Mouse (Mus musculus) spleen, postnatal 4 days (tissue): ENCODE results near the gene Tmem109.

ENCODE experiments used
- DNase-seq, 2 experiments: peaks; one replicate each; pipeline ENCODE4 v3.0.0; 2022; ENCODE audit warnings: low spot score in 2 of 2

Gene Tmem109

DNA sequence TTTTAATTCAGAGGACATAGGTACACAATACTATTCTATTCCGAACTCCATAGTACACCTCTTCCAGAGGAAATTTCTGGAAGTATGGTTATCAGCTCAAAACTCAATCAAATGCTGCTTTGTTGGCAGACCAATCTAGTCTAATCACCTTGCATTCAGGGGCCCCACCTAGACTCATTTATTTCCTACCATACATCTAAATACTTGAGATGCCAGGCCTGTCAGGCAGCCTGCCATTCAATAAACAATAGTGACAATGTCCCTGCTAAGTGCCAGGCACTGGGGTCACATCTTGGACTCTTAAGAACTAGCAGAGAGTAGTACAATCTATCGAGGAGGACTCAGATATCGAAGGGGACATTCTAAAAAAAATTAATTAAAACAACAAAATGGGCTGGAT is 10.4 kb upstream of the Tmem109 start:
- DNase-seq, result no peak

DNA sequence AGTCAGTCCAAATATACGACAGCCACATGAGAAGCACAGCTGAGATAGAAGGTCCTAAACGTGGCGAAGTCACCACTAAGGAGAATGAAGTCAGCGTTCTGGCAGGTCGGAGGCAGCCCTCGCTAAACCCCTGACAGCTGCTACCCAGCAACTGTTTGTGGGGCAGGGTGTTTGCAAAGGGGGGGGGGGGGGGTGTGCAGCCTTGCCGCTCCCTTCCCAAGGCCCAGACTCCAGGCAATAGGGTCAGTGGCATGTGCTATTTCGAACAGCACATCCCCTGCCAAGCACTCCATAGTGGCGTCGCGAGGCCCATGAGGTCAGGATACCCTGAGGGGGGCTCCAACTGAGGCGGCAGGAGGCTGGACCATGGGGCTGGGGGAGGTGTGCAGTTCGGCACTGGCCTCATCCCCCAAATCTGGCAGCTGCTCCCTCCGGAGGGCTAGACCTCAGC is 801 bp downstream of the Tmem109 start:
- no peak for DNase-seq

DNA sequence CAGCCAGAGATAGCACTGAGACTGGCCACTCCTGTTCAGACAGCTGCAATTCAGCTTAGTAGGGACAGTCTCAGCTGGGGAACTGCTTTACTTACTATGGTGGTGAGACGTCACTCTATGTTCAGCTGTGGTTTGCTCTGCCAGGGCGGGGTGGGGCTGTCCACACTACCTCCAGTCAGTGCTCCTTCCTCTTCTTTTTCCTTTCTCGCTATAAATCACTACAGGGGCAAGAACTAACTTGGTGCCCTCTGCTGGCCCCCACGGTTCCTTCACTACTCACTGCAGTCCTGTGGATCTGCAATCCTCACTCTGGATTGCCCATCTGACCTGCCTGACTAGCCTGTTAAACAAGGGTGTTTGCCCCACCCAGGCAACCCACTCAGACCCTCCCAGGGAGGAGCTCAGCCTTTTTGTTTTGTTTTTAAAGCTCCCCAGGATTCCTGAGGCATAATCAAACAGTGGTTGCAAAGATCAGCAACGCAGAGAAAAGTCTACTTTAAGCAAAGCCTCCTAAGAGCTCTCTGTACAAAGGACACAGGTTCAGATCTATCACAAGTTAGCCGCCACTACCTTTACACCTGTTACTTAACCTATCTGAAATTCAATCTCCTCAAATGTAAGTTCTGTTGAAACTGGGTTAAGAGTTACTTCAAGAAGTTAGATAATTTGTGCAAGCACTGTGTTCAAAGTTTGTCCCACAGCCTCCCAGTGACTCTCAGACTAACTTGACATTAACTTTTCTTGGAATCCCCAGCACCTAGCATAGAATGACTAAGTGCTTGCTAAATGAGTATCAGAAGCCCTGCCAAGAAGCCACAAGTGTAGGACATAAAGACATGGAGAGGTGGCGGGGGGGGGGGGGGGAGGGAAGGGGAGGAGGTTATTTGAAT is 1.5 kb downstream of the Tmem109 start:
- DNase-seq, result peak; percentile 65 to 76

DNA sequence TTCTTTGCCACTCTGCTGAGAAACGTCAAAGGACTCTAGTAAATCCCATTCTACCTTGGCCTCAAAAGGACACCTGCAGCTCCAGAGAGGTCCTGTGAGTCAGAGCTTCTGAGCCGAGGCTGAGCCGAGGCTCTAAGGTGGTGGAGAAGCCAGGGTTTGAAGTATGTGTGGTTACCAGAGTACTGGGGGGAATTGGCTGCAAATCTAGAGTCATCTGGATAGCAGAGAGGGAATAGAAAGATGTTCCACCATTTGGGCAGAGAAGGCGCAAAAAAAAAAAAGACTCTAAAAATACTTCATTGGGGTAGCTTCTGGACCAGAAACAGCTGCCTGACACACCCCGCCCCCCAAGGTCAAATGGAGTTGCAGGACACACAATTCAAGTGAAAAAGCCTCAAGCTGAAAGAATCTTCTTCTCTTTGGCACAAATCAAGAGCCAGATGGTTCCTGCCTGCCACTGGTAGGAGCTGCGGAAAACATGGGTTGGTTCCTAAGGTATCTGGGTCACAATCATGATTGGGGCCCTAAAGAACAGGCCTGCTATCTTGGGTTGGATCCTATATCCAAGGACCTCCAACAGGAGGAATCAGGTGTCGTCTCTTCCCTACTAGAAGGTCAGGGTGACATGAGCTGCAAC is 3.5 kb downstream of the Tmem109 start:
- DNase-seq, result peak in 1 of 2 experiments; percentile 52

DNA sequence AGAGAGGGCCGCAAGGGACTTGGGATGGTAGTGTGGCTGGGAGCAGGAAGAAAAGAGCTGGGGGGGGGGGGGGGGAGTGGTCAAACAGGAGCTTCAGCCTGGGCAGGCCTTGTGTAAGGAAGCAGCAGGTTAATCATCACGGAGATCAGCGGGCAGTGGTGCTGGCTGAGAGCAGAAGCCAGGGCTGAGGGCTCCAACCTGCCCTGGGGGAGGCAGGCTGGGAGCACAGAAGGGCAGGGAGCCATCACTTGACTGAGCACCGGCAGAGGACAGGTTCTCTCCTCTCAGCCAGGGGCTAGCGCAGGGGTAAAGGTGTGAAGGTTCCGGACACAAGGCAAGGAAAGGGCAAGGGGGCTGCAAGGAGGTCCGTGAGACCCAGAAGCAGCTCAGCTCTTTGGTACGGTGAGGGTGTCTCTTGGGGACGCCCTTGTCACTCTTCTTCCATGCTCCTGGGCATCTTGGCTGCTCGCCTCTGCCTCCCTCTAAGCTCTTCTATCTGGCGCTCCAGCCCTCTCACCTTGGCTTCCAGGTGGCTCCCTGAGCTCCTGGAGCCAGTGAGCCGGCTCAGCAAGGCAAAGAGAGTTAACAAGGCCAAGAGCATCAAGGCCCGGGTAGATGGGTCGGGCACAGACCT is 10.4 kb downstream of the Tmem109 start:
- DNase-seq, result no peak

DNA sequence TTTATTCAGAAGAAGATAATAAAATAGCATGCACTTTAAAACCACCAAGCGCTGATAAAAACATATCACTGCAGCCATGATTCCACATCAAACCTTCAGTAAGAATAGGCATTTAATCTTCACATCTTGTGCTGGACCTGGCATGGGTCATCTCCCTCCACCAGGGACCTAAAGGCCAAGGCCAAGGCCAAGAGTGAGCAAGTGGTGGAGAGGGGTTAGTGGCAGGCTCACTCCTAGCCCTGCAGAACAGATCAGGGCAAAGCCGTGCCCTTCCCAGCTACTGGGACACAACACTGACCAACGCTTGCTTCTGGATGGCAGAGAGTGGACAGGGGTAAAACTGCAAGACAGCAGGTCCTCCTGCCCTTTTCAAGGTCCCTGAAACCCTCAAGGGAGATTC is 11.1 kb downstream of the Tmem109 start:
- DNase-seq, result no peak

DNA sequence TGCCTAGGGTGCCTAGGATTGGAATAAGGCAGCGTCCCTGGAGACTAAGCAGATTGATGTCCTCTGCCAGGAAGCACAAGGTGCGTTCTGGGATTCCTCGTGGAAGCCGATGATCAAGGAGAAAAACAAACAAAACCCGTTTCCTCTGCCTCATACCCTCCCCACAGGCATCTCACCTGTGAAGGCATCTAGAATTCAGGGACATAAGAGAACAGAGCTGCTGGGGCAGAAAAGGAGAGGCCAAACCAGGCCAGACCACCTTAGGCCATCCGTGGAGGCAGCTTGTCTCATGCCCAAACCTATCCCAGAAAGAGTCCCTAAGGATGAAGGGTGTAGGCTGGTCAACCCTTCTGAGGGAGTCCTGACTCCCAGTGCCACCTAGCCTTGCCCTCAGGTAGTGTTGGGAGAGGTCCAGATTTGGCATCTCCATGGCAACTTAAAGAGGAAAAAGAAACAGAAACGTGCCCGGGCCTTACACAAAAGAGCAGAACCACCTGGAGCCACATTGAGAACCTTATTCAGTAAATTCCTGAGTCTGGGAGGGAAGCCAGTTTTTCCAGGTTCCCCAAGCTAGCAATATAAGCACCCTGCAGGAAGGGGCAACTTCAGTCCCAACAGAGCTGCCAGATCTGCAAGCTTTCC is 11.8 kb downstream of the Tmem109 start, which contains the start of gene Tmem132a:
TSS of gene Tmem132a (minus strand) at position 55 of the 642 bp plus-strand sequence.
- DNase-seq, result no peak

DNA sequence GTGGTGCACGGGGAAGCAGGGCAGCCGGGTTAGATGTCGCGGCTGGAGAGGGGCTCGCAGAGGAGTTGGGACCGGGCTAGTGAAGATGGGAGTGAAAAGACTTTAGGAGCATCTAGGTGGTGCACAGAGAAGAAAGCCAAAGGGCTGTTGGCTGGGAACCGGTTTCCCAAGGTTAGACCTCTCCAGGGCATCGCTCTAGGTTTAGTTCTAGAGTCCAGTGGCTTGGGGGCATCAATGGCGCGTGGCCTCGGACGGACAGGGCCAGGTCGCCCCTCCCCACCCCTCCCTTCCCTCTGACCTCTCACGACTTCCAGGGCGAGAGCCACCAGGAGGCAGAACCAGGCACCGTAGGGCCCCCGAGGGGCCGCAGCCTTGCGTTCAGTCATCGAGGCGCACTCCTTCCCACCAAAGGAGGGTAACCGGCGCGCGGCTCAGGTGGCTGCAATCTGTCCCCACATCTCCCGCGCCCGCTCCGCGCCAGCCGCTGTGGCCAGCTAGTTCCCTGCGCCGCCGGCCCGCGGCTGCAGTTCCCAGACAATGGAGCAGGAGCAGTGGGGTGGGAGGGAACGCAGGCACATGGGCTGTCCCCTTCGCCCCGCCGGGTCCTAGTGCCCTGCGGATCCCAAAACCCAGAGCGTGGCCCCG is 12.4 kb downstream of the Tmem109 start:
- DNase-seq, result no peak

DNA sequence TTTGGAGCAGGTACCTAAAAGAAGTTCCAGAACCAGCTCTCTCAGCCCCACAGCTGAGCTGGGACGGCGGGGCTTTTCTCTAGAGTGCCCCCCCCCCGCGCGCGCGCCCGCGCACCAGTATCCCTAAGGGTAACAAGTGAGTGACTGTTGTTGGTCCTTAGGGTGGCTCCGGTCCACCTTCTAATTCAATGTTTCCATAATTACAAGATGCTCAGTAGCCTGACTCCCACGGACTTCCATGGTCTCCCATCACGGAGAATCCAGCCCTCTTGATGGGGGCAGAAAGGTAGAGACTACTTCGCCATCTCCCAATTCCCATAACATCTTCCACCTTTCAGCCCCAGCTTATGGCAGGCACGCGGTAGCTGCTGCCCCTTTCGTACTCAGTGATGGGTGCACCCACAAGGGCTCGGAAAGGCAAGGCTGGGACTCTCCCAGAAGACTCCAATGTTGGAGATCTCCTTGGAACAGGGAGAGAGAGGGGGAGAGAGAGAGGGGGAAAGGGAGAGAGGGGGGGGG is 13.1 kb downstream of the Tmem109 start:
- DNase-seq, result no peak

DNA sequence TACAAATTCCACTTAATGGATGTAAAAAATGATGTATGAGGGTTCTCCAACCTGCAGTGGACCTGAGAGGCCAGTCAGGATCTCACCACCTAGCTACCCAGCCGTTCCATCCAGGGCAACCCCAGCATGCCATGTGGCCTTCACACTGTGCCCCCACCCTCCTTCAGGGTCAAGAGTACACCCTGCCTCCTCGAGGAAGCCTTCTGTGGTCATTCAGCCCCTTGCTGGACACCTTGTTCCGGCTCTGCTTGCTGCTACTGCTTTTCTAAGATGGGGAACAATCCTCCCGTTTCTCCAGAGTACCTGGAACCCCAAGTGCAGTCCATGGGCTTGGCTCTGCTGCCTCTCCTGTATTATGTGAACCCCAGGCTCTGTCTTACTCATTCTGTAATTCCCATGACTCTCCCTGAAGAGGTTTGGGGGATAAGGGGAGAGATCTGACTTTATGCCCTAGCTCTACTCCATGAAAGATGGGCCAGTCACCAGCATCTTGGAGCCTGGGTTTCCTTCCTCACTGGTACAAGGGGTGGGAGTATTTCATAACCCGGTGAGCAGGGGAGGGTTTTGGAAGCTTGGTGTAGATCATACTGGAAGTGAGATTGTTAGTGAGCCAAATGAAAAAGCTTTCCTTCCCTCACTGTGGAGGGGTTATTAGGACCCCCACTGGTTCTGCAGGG is 13.7 kb downstream of the Tmem109 start:
- peak in 1 of 2 experiments; percentile 53 for DNase-seq

DNA sequence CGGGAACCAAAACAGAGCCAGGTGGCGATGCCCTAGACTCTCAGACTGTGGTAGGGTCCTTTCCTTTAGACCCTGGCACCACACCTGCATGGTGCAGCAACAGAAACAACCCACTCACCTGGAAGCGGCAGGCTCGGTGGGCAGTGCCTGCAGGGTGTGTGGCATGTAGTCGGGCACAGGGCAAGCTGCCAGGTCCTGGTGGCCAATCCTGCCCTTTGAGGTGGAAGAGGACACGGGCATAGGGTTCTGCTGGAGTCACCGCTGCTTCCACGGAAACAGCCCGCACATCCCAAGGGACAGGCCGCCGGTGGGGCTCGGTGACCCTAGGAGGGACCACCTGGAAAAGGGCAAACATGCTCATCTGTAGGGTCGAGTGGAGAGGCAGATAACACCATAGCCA is 15.4 kb downstream of the Tmem109 start:
- no peak for DNase-seq

DNA sequence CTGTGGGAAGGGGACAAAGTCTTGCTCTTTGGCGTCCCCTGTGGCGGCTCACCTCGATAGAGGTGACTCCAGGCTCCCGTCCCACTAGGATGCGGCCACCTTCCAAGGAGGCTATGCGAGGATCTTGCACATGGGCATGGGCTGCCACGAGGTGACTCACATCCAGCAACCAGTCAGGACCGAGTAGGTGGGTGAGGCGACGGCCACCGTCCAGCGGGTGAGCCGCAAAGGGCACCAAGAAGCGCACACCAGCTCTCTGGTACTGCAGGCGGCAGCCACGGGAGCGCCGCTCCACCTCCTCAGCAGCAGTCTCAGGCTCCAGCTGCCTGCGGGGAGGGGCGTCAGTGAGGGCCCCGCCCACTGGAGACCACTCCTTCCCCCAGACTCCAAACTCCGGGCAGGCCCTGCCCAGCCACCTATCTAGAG is 21.7 kb downstream of the Tmem109 start:
- DNase-seq, result no peak

DNA sequence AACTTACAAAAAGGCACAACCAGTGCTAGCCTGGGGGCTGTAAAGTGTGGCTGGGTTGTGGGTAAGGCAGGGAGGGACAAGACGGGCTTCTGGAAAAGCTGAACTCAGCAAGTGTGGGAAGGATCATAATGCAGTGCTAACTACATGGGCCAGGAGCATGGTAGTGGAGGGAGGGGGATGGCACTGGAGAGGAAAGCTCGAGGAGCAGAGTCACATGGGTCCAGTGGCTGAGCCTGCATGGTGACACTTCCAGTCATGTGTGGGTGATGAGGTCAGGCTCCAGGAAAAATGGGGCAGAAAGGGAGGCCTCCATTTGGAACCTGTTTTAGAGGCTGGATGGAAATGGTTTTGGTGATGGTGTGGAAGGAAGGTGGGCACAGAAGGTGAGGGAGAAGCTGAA is 25.3 kb downstream of the Tmem109 start:
- DNase-seq, result no peak

DNA sequence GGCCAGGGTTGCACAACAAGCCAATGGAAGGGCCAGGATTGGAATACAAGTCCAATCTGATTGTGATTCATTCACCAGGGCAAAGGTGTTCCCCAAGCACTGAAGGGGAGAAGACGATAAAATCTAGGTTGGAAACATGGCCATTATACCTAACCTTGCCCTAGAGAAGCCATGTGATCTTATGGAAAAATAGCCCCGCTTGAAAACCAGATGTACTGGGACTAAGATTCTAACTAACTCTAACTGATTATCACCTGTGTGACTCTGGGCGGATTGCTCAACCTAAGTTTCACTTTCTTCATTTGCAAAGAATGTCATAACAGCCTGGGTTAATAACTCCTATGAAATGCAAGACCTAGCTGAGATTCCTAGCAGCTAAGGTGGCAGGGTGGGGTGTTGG is 26.4 kb downstream of the Tmem109 start:
- no peak for DNase-seq

DNA sequence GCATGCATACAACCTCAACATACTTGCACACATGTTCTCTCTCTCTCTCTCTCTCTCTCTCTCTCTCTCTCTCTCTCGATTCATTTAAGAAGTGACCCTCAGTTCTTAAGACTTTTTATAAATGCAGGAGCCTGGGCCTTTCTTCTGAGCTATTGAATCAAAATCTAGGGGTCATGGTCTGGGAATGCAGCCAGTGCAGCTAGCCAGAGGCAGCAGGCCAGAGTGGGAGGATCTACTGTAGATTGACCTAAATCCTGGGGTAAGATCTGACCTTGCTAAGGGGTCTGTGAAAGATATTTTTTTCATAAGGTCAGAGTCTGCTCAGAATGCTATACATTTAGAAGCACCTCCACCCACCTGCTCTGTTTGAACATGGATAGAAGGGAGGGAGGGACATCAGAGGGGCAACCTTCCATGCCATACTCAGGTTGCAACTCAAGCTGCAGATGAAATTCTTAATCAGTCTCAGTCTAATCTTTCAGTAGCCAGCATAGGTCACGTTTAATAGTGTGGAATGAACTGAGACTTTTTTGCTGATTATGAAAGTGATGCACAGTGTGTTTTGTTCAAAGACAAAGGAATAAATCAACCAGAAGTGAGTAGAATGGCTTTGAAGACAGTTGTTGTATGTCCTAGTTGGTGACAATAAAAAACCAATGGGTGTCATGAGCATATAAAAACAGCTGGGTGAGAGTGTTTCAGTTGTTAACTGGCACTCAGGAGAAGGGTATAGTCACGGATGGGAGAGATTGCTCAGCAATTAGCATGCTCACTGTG is 34.3 kb downstream of the Tmem109 start:
- DNase-seq, result no peak

DNA sequence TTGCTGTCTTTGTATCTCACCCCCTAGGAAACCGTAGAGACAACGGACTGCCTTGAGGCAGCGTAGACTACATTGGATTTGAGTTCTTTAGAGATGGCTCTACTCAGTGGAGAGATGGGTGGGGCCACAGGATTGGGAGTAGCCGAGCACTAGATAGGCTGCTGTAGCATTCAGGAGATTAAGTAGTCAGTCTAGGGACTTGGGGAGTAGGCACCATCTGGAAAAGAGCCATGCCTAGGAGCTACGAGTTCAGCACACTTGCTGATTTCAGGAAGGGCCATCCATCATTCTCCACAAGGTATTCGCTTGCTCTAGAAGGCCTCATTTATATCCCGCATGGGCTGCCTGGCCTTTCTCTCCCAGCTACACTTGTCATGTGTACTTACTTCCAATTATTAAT is 35.7 kb downstream of the Tmem109 start:
- no peak for DNase-seq

DNA sequence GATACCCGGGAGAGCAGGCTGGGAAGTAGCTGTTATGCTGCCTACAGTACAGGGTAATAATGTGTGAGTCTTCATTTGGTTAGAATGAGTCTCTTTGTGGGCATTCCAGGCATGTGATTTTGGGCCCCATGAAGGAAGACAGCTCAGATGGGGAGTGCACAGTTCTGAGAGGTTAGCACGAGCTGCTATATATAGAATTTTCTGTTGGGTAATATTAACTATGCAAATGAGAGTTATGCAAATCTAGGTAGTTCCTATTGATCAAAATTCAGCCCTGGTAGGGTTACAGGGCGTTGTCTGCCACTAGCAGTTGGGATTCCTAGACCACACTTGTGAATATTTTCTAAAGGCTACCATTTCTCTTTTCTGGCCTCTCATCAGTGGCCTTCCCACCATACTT is 36.3 kb downstream of the Tmem109 start:
- no peak for DNase-seq

DNA sequence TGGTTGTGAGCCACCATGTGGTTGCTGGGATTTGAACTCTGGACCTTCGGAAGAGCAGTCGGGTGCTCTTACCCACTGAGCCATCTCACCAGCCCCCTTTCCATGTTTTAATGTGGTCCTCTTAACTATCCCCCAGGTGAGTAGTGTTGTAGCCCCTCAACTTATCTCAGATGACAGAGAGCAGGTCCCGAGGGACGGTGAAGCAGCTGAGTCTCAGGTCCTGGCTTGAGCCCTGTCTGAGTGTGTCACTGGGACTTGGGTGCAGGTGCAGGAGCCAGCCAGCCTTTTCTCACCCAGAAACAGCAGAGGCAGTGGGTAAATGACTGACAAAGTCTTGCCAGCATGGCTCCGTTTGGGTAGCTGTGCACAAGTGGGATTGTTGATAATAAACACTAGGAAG is 37.6 kb downstream of the Tmem109 start:
- DNase-seq, result no peak

DNA sequence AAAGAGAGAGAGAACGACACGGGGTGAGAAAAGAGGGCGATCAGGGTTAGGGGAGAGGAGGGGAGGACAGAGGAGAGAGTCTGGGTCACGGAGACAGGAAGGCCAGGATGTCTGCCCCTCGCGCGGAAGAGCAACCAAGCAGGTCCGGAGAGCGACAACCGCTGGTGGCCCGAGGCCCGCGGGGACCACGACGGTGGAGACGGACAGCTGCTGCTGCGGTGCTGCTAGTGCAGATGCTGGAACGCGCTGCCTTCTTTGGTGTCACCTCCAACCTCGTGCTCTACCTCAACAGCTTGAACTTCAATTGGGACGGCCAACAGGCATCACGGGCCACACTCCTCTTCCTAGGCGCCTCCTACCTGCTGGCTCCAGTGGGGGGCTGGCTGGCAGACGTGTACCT is 38.9 kb downstream of the Tmem109 start:
- peak in 1 of 2 experiments; percentile 32 for DNase-seq
